Mouse (Mus musculus): ENCODE measurements around the gene Echdc2. TPM values are rescaled to one million over a fixed set of nuclear protein-coding genes. Genes with fewer than 3 reads are reported as not detected.

The Echdc2 gene
- polyA plus RNA-seq (2015; fragmentation: Illumina TruSeq; extraction: RNeasy Lipid Tissue Mini Kit (QIAGEN cat#74804); ENCODE audit: insufficient read depth, low replicate concordance): 1.8 TPM

DNA sequence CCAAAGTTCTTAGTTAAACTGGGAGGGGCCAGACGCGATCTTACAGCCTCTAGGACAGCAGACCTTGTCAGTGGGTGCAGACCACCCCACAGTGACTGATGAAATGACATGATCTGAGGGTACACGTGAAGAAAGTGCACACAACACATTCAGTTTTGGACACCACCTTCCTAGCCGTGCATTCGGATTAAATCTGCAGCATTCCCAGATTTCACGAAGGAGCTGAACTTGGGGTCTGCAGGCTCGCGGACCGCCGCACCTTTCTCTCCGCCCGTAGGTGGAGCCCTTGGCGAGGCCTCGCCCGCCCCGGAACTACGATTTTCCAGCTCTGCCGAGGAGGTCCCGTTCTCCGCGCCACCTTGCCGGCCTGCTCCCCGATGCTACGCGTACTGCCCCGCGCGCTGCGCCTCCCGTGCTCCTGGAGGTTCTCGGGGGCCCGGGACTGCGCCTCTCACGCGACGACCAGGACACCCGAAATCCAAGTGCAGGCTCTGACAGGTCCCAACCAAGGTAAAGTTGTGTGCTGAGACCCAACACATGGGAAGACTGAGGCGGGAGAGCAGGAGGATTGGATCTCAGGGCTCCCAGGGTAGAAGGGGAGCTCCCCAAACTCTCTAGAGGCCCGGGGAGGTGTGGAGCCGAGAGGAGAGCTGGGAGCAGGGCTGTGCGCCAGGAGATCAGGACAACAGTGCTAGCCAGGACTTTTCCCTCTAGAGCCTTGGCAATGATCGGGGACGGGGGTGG is at the start of gene Echdc2:
Gene Echdc2 (plus strand): TSS at position 286 of the 744 bp plus-strand sequence.

DNA sequence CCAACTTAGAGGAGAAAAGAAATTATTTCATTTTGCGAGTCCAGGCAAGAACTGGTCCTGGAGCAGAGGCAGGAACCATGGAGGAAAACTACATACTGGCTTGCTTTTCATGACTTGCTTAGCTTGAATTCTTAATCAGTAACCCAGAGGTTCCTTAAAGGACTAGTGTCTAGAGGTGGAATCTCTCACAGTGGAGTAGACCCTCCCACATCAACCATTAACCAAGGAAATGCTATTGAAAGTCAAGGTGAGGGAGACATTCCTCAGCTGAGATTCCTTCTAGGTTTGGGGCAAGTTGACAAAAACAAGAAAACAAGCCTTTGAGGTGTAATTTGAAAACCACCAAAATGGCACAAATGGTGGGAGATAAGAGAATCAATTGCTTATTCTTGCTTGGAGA is 20.4 kb upstream of the Echdc2 start, which contains the start of gene Scp2:
Gene Scp2 (minus strand): TSS at position 119 of the 400 bp plus-strand sequence.

DNA sequence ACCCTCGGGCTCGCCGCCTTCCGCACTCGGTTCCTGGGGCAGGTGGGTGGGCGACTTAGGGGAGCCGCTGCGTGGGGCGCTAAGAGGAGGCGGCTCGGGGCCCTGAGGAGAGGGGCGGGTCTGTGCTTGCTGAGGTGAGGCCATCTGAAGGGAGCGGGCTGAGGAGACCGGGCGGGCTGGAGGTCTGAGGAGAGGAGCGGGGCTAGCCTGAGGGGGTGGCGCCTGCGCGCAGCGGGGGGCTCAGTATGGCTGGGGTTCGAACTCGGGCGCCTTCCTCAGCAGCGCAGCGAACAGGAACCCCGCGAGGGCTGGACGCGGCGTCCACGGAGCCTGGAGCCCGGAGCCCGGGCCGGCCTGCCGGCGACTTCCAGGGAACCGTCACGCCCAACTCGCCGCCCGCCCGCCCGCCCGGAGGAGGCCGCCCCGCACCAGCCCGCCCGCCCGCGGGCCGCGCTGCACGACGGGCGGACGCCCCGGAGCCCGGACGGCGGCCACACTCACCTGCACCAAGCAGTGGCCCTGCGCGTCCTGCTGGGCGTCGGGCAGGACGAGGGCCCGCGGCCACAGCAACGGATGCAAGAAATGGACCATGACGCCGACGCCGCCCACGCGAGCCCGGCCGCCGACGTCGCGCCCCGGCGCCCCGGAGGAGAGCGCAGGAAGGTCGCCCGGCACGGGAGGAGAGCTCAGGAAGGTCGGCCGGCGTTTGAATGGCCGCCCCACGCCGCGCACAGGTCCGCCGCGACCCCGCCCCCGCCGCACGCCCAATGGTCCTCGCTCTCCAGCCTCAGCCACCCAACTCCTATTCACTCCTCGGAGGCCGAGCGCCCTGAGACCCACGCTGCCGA is 52.3 kb downstream of the Echdc2 start, which contains the start of gene Zyg11a:
Gene Zyg11a (minus strand): TSS at position 717 of the 848 bp plus-strand sequence.

Other genes with a start within 250 kb of the Echdc2 start
- 19.9 TPM for gene Cpt2, start 241.8 kb upstream of the Echdc2 start, polyA plus RNA-seq (2015; fragmentation: Illumina TruSeq; extraction: RNeasy Lipid Tissue Mini Kit (QIAGEN cat#74804); ENCODE audit: insufficient read depth, low replicate concordance)
- not detected for gene Slc1a7, start 197.1 kb upstream of the Echdc2 start, polyA plus RNA-seq (2015; fragmentation: Illumina TruSeq; extraction: RNeasy Lipid Tissue Mini Kit (QIAGEN cat#74804); ENCODE audit: insufficient read depth, low replicate concordance)
- gene Podn, start 69.0 kb upstream of the Echdc2 start, polyA plus RNA-seq (2015; fragmentation: Illumina TruSeq; extraction: RNeasy Lipid Tissue Mini Kit (QIAGEN cat#74804); ENCODE audit: insufficient read depth, low replicate concordance): 2.0 TPM
- gene Scp2, start 20.4 kb upstream of the Echdc2 start, polyA plus RNA-seq (2015; fragmentation: Illumina TruSeq; extraction: RNeasy Lipid Tissue Mini Kit (QIAGEN cat#74804); ENCODE audit: insufficient read depth, low replicate concordance): 311 TPM
- gene Zyg11a, start 52.6 kb downstream of the Echdc2 start, polyA plus RNA-seq (2015; fragmentation: Illumina TruSeq; extraction: RNeasy Lipid Tissue Mini Kit (QIAGEN cat#74804); ENCODE audit: insufficient read depth, low replicate concordance): not detected
- gene Zyg11b, start 135.7 kb downstream of the Echdc2 start, polyA plus RNA-seq (2015; fragmentation: Illumina TruSeq; extraction: RNeasy Lipid Tissue Mini Kit (QIAGEN cat#74804); ENCODE audit: insufficient read depth, low replicate concordance): 35.5 TPM
- 6.9 TPM for gene Coa7, start 162.7 kb downstream of the Echdc2 start, polyA plus RNA-seq (2015; fragmentation: Illumina TruSeq; extraction: RNeasy Lipid Tissue Mini Kit (QIAGEN cat#74804); ENCODE audit: insufficient read depth, low replicate concordance)
- not detected for gene Shisal2a, start 217.9 kb downstream of the Echdc2 start, polyA plus RNA-seq (2015; fragmentation: Illumina TruSeq; extraction: RNeasy Lipid Tissue Mini Kit (QIAGEN cat#74804); ENCODE audit: insufficient read depth, low replicate concordance)
- 2.6 TPM for gene Gpx7, start 241.5 kb downstream of the Echdc2 start, polyA plus RNA-seq (2015; fragmentation: Illumina TruSeq; extraction: RNeasy Lipid Tissue Mini Kit (QIAGEN cat#74804); ENCODE audit: insufficient read depth, low replicate concordance)

All from spleen, adult 10 weeks (tissue).